10 mouse cellular contexts compared by ENCODE assay signal in the genomic region with DNA sequence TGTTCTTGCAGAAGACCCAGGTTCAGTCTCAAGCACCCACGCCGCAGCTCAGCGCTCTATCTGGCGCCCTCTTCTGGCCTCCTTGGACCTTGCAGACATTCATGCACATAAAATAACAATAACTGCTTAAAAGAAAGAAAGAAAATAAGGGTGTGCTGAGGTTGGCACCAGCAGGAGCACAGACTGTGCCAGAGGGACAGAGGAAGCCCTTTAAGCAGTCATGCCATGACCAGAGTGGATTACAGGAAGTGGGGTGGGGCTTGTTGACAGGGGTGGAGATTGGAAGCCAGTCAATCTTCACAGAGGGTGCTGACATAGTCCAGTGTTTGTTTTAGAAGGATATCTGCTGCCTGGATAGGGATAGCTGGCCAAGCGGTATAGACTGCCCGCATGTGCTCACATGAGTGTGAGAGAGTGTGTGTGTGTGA. TPM values are rescaled to one million over a fixed set of nuclear protein-coding genes. Genes with fewer than 3 reads are reported as not detected.
A peak's percentile ranks its signal among the peaks of the same experiment; 100 is the strongest.
DNase-seq lines count a peak whose midpoint lies in the region; ATAC-seq lines count a peak whose summit lies in the region.
"Had no signal": no experiment of that assay in that cellular context is flagged by ENCODE, and none has a peak within 500 bp of the region (broad histone marks: within the 10 kb centered on the region; RNA-seq: fewer than 3 reads in every experiment).

No protein-coding gene starts in this region.

- H3K27me3 ChIP-seq in hindbrain, embryonic 13.5 days, result no peaks in the 10 kb centered on the region

- H3K9me3 ChIP-seq in hindbrain, embryonic 13.5 days, result no peaks in the 10 kb centered on the region

- H3K9ac ChIP-seq in hindbrain, embryonic 13.5 days, result no peak overlapping the region

- no peaks in the 10 kb centered on the region for H3K4me1 ChIP-seq in hindbrain, embryonic 13.5 days (replicated peaks)

- H3K36me3 ChIP-seq in hindbrain, embryonic 13.5 days, result 0 out of 2 replicates have a peak, but pooled peaks cover under 1% of the 10 kb centered on the region

- peak; percentile 23 to 24; a peak in 1 of 4 replicates for ATAC-seq in hematopoietic stem cell, adult 5-6 weeks (replicated peaks in 1 of 2; ENCODE audit: insufficient read depth in 1 of 2, low FRiP score in 2 of 2, low TSS enrichment in 1 of 2, low read depth in 1 of 2, poor library complexity in 2 of 2, severe bottlenecking in 2 of 2)
- ATAC-seq in hindbrain, embryonic 13.5 days (ENCODE audit: low FRiP score), result no peak

- H3K27ac ChIP-seq in hindbrain, embryonic 13.5 days, result no peak overlapping the region

- no peak overlapping the region for H3K4me2 ChIP-seq in hindbrain, embryonic 13.5 days

- 61% methylated on average over 6 of the region's 6 CpGs for WGBS in hindbrain, embryonic 13.5 days

- H3K4me3 ChIP-seq in hindbrain, embryonic 13.5 days, result no peak overlapping the region
- H3K4me3 ChIP-seq: erythroblast, embryonic 14.5 days; myocyte had no signal

- DNase-seq in gastrocnemius, postnatal 10 days, result peak; percentile 11
- DNase-seq in gastrocnemius, postnatal 4 days (ENCODE audit: low spot score in 2 of 2), result no peak
- peak; percentile 31 for DNase-seq in MEL-GATA-1-ER (ENCODE audit: extremely low read depth, low read depth)
- DNase-seq in lung, postnatal 14 days, result peak; percentile 49
- DNase-seq in urinary bladder, postnatal 25 days (ENCODE audit: low spot score), result no peak
- no peak for DNase-seq in embryo, embryonic 10 days (ENCODE audit: low spot score)

RNA-seq across cellular contexts. Expression of a gene that starts 10.1 kb away (rescaled TPM):
- total RNA-seq in gastrocnemius, postnatal 10 days (2021), result 1 to 10 TPM; 1.7 to 2.1 TPM
- total RNA-seq in gastrocnemius, postnatal 4 days (2021), result 1 to 10 TPM; 3.0 to 3.4 TPM
- 9.4 and 10.0 TPM in 2 replicates for total RNA-seq in hematopoietic stem cell, adult 5-6 weeks (2017)
- 19.3 and 23.0 TPM in 2 replicates for polyA plus RNA-seq in hindbrain, embryonic 13.5 days (2015; fragmentation: Nextera tagmentation; extraction: Ambion mirVana)

RNA-seq across cellular contexts. Expression of a gene that starts 10.3 kb away (rescaled TPM):
- 1 to 10 TPM; 5.5 to 6.6 TPM for total RNA-seq in gastrocnemius, postnatal 10 days (2021)
- 10 to 100 TPM; 10.7 to 14.7 TPM for total RNA-seq in gastrocnemius, postnatal 4 days (2021)
- 22.2 and 25.0 TPM in 2 replicates for total RNA-seq in hematopoietic stem cell, adult 5-6 weeks (2017)
- polyA plus RNA-seq in hindbrain, embryonic 13.5 days (2015; fragmentation: Nextera tagmentation; extraction: Ambion mirVana), result 29.6 and 30.5 TPM in 2 replicates

RNA-seq across cellular contexts. Expression of a gene that starts 52.6 kb away (rescaled TPM):
- 1 to 10 TPM in 1 of 2 experiments, under 1 TPM in 1; 0.94 to 1.8 TPM for total RNA-seq in gastrocnemius, postnatal 10 days (2021)
- total RNA-seq in gastrocnemius, postnatal 4 days (2021), result 1 to 10 TPM; 1.8 to 2.6 TPM
- not detected in 2 replicates for total RNA-seq in hematopoietic stem cell, adult 5-6 weeks (2017)
- 3.4 and 3.9 TPM in 2 replicates for polyA plus RNA-seq in hindbrain, embryonic 13.5 days (2015; fragmentation: Nextera tagmentation; extraction: Ambion mirVana)

Comparison
In these comparisons a context has a peak if more than half of its experiments do, and no peak if none do; other contexts are left out.
1. DNase-seq: peak in gastrocnemius, postnatal 10 days (single experiment), MEL-GATA-1-ER (single experiment) and lung, postnatal 14 days (single experiment); none in gastrocnemius, postnatal 4 days (0 of 2), urinary bladder, postnatal 25 days (single experiment) and embryo, embryonic 10 days (single experiment).